Mouse (Mus musculus) induced T-regulatory cell, adult 2 months (primary cell): ENCODE results near the gene B3gnt9.

Experiments used
- DNase-seq: peaks from one replicate; pipeline ENCODE4 v3.0.0-alpha.2; 2012; ENCODE audit warnings: low read depth

B3gnt9 gene

DNA sequence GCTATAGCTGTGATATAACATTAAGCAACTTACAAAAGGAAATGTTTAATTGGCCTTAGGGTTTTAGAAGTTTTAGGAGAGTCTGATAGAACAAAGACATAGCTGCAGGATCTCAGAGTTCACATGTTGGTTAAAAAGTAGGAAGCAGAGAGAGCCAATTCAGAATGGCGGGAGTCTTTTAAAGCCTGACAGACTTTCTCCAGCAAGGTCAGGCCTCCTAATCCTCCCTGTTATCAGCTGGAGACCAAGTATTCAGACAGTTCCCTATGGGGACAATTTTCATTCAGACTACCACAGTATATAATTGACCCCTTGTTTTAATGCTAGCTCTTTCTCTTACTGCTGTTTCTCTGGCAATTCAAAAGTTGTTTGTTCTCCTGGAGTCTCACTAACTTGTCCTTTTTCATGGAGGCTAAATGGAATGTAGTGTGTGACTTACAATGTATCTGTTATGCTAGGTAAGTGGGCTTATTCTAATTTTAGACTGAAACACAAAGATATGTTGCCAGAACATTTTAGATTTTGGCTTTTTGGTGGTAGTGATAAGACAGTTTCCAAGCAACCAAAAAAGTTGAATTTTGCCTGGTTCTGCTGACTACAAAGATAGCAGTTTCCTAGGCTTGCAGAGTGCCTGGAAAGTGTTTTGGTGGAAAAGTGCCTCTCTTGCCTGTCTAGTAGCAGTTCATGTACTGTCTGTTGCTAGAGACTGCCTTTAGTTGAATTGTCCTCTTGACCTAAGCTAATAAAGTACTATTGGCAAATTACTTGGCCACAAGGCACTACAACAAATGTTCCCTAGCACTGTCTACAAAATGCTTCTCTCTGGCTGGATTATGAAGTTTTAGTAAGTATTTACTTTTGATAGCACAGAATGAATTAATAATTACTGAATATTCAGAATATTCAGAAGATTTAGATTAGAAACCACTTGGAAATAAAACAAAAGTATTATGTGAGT, 45.5 kb downstream of the B3gnt9 start:
- no peak for DNase-seq

DNA sequence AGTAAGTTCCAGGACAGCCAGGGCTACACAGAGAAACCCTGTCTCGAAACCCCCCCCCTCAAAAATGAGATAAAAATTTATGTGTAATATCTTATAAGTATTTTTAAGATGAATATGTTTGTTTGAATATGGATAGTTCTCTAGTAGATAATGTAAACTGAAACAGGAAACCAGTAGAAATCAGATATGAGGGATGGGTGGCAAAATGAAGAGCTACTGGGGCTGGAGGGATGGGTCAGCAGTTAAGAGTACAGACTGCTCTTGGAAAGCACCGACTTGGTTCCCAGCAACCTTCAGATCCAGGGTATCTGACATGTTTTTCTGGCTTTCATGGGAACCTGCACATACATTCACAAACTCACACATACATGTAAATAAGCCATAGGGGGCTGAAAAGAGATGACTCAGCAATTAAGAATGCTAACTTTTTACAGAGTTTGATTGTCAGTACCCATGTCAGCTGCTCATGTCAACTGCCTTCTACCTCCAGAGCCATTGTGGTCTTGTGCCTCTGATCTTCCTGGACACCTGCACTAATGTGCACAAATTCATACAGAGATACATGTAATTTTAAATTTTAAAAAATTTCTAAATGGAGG, 47.2 kb downstream of the B3gnt9 start:
- DNase-seq: no peak

DNA sequence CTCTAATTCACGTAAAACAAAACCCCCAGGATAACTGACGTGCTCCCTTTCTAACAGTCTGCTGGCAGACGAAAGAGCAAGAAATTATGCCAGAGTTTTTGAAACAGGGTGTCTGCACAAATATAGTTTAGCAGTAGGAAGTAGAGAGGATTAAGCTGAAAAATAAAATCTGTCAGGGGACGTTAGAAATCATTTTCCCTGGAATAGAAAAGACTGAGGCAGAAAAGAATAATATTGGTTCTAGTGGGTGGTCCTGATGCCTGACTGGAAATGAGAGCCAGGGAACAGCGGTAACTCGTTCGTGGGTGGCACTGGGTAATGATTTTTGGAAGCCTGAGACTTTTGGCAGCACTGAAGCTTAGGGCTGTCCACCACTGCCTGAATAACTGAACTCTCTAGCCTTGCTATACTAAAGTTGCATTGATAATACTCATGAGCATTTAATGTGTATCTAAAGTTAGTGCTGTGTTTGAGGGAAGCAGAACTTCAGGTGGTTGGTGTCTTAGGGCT, 48.1 kb downstream of the B3gnt9 start:
- no peak for DNase-seq

DNA sequence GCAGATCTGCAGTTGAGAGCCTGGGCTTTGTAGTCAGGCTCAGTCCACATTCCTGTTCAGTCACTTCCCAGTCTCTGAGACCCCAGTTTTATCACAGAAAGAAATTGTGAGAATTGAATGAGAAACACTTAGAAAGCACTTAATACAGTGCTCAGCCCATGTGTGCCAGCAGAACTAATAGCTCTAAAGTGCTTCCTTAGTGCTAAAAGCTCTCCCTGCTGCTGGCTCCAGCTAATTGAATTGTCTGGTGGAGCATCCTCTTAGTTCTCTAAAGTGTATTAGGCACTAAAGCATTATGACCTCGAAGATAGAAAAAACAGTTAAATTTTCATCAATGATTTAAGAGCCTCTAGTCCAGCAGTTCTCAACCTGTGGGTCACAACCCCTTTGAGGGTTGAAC, 49.2 kb downstream of the B3gnt9 start:
- DNase-seq: no peak
